Mouse (Mus musculus) urinary bladder, adult 18-20 months (tissue): ENCODE results near the gene Gm21970.
"Not testable (repeated sequence)": the region's sequence is repeated elsewhere in the genome, so short reads cannot be mapped to it uniquely, and the experiment has no call there.

Experiments
- DNase-seq, 2 experiments: peaks; one replicate each; pipeline ENCODE4 v3.0.0; 2022; ENCODE audit warnings: low spot score in 2 of 2, mixed read lengths in 2 of 2

The Gm21970 gene

GRCm38 (mm10) chr16:91438599-91438998 is 47.1 kb downstream of the Gm21970 start:
- not testable (repeated sequence) for DNase-seq

GRCm38 (mm10) chr16:91441366-91441765 is 49.8 kb downstream of the Gm21970 start:
- no peak for DNase-seq

- no peak for DNase-seq
These were observed 50.3 kb downstream of the Gm21970 start for GRCm38 (mm10) chr16:91441811-91442240.

GRCm38 (mm10) chr16:91442446-91442845 is 50.9 kb downstream of the Gm21970 start:
- no peak for DNase-seq

GRCm38 (mm10) chr16:91443211-91443611 is 51.7 kb downstream of the Gm21970 start:
- no peak for DNase-seq

GRCm38 (mm10) chr16:91444847-91445246 is 53.3 kb downstream of the Gm21970 start:
- no peak for DNase-seq

- DNase-seq: no peak
These were observed 54.0 kb downstream of the Gm21970 start for GRCm38 (mm10) chr16:91445566-91445965.

- no peak for DNase-seq
These were observed 55.4 kb downstream of the Gm21970 start for GRCm38 (mm10) chr16:91446778-91447511.

GRCm38 (mm10) chr16:91447512-91447900 is 56.0 kb downstream of the Gm21970 start:
- DNase-seq: no peak

GRCm38 (mm10) chr16:91448088-91448487 is 56.6 kb downstream of the Gm21970 start:
- DNase-seq: no peak

GRCm38 (mm10) chr16:91448895-91449294 is 57.4 kb downstream of the Gm21970 start:
- DNase-seq: no peak

- DNase-seq: no peak
These were observed 58.9 kb downstream of the Gm21970 start for GRCm38 (mm10) chr16:91450137-91451064.

GRCm38 (mm10) chr16:91451949-91452348 is 60.4 kb downstream of the Gm21970 start:
- no peak for DNase-seq

- no peak for DNase-seq
These were observed 60.9 kb downstream of the Gm21970 start for GRCm38 (mm10) chr16:91452363-91452896.

GRCm38 (mm10) chr16:91455868-91456267 is 64.3 kb downstream of the Gm21970 start:
- no peak for DNase-seq

- no peak for DNase-seq
These were observed 66.8 kb downstream of the Gm21970 start for GRCm38 (mm10) chr16:91458301-91458746.

GRCm38 (mm10) chr16:91458976-91459375 is 67.5 kb downstream of the Gm21970 start:
- DNase-seq: no peak

GRCm38 (mm10) chr16:91459396-91459795 is 67.9 kb downstream of the Gm21970 start:
- no peak for DNase-seq

GRCm38 (mm10) chr16:91459841-91460370 is 68.4 kb downstream of the Gm21970 start:
- DNase-seq: no peak

GRCm38 (mm10) chr16:91461066-91461638 is 69.6 kb downstream of the Gm21970 start:
- DNase-seq: no peak

- no peak for DNase-seq
These were observed 70.3 kb downstream of the Gm21970 start for GRCm38 (mm10) chr16:91461773-91462181.

GRCm38 (mm10) chr16:91462644-91463043 is 71.1 kb downstream of the Gm21970 start:
- no peak for DNase-seq
